Mouse (Mus musculus): ENCODE measurements around the gene Fgf18.

- TF ChIP-seq MAX (IDR thresholded peaks at IDR 0.05; ENCODE audit: low read length) (no peak), POLR2A (IDR thresholded peaks at IDR 0.05; ENCODE audit: low read depth, low read length) (no peak), CTCF (conservative IDR thresholded peaks at IDR 0.05 in 1 of 2, IDR thresholded peaks at IDR 0.05 in 1 of 2; ENCODE audit: low read depth in 2 of 2, low read length in 2 of 2) (no peak), E2F4 (IDR thresholded peaks at IDR 0.05; ENCODE audit: insufficient replicate concordance, low read depth, low read length) (no peak), RAD21 (IDR thresholded peaks at IDR 0.05; ENCODE audit: low read depth, low read length) (no peak), ZNF384 (IDR thresholded peaks at IDR 0.05; ENCODE audit: low read depth, low read length) (no peak)
These were observed 4.4 kb downstream of the Fgf18 start for GRCm38 (mm10) chr11:33142801-33143200.
